Mouse (Mus musculus): Measurements from ENCODE around the gene Mill1. TPM values are rescaled to one million over a fixed set of nuclear protein-coding genes. Genes with fewer than 3 reads are reported as not detected.
"Not testable (repeated sequence)": the region's sequence is repeated elsewhere in the genome, so short reads cannot be mapped to it uniquely, and the experiment has no call there.

Gene Mill1
- total RNA-seq (2022): not detected

- no peak for DNase-seq (ENCODE audit: low spot score)
Observed at GRCm38 (mm10) chr7:18245047-18245446, at the start of gene Mill1. Gene Mill1, plus strand, starts transcription at chr7:18245347.

- peak; percentile 1 for DNase-seq (ENCODE audit: low spot score)
Observed at GRCm38 (mm10) chr7:18210938-18211337, 34.2 kb upstream of the Mill1 start.

- no peak for DNase-seq (ENCODE audit: low spot score)
Observed at GRCm38 (mm10) chr7:18214699-18215098, 30.4 kb upstream of the Mill1 start.

- no peak for DNase-seq (ENCODE audit: low spot score)
Observed at GRCm38 (mm10) chr7:18238561-18238960, 6.6 kb upstream of the Mill1 start.

- no peak for DNase-seq (ENCODE audit: low spot score)
Observed at GRCm38 (mm10) chr7:18241217-18241616, 3.9 kb upstream of the Mill1 start.

- not testable (repeated sequence) for DNase-seq (ENCODE audit: low spot score)
Observed at GRCm38 (mm10) chr7:18243959-18244573, 1.1 kb upstream of the Mill1 start.

GRCm38 (mm10) chr7:18260219-18260618, 15.1 kb downstream of the Mill1 start:
- no peak for DNase-seq (ENCODE audit: low spot score)

GRCm38 (mm10) chr7:18265089-18265488, 19.9 kb downstream of the Mill1 start:
- no peak for DNase-seq (ENCODE audit: low spot score)

Other genes with a start within 250 kb of the Mill1 start
- not detected for gene Ceacam13, start 235.5 kb upstream of the Mill1 start, total RNA-seq (2022)
- not detected for gene Ceacam12, start 179.4 kb upstream of the Mill1 start, total RNA-seq (2022)
- gene Igfl3, start 68.9 kb upstream of the Mill1 start, total RNA-seq (2022): not detected
- not detected for gene Psg18, start 109.7 kb downstream of the Mill1 start, total RNA-seq (2022)
- gene Psg28, start 186.7 kb downstream of the Mill1 start, total RNA-seq (2022): not detected
- not detected for gene Psg26, start 238.8 kb downstream of the Mill1 start, total RNA-seq (2022)

Data from heart, adult 8-10 months (tissue).